Mouse (Mus musculus) megakaryocyte, embryonic 14.5 days (primary cell): ENCODE measurements around the gene Phc3.

ENCODE experiments used
- FLI1 ChIP-seq: IDR thresholded peaks from 2 replicates; pipeline ENCODE4 v1.6.1; 2012; ENCODE audit warnings: low read length, inconsistent platforms, mixed read lengths
- GATA1 ChIP-seq: IDR thresholded peaks from 3 replicates; pipeline ENCODE4 v1.6.1; 2012; ENCODE audit warnings: mixed read lengths, low read length, inconsistent platforms, borderline replicate concordance

DNA sequence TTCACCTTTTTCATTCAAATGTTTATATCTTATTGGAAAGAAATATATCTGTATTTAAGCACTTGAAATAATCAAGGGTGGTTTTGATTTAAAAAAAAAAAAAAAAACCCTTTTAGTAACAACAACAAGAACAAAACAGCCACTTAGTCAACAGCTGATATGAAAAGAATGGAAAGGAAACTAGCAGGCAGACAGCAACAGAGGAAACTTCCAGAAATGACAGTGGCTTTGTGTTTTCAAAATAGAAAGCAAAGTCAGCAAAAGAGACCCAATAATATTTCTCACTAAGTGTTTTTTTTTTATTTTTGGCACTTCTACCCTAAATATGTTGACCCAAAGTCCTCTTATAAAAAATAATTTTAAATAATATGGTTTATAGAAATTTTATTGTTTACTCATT is 34.8 kb downstream of the Phc3 start:
- no peak for TF ChIP-seq GATA1
- TF ChIP-seq FLI1, result no peak
